Mouse (Mus musculus): ENCODE measurements at regions not wholly inside any gene's neighbourhood (a gene's known extent, or its start where the extent isn't known, plus 50 kb on each side); places are given as distances from the start of the nearest gene placed in this dataset.

DNA sequence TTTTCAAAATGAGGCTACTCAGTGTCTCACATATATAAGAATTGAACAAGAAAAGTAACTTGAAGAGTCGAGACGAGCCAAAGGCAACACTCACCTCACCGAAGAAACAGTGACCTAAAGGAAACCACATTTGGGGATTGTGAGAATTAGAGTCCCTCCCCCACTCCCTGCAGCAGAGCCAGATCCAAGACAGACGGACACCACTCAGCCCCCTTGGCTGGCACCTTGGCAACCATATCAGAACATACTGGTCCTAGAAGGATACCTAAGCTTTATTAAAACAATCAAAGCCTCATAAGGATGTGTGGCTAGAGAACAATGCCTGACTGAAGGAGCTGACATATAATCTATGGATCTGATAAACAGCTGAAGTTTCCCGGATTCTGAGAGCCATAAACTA, 112.5 kb downstream of the Atp6v1g3 start:
- 62% methylated on average over 5 of the region's 5 CpGs for WGBS
- Histone ChIP-seq H3K9me3 (no peaks in the 10 kb centered on the region), H3K27ac (no peak overlapping the region)

DNA sequence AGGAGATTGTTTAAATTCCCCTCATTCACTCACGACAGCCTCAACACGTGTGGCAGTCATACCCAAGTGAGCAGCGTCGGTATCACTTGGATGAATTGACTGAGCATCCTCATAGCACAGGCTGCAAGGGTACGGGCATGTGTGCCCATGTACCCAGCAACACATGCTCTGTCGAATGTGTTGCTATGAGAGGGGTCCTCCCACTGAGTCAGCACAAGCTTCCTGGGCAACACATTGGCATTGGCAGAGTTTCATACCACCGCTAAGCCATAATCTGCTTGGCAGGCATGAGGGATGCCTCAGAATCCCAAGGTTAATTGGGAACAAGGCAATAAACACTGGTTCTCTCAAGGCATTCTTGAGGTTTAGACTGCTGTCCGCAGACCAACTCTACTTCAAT, 115.1 kb downstream of the Atp6v1g3 start:
- 92% methylated on average over 8 of the region's 8 CpGs for WGBS
- Histone ChIP-seq H3K27ac (no peak overlapping the region), H3K27me3 (no peaks in the 10 kb centered on the region), H3K4me2 (replicated peaks) (no peak overlapping the region), H3K9ac (no peak overlapping the region), H3K4me1 (no peaks in the 10 kb centered on the region), H3K36me3 (no peaks in the 10 kb centered on the region), H3K9me3 (no peaks in the 10 kb centered on the region), H3K4me3 (no peak overlapping the region)
- no peak for ATAC-seq (ENCODE audit: insufficient number of reproducible peaks, insufficient read depth, low FRiP score, low TSS enrichment)

More for the DNA sequence above, 112.5 kb downstream of the Atp6v1g3 start:
- ATAC-seq (ENCODE audit: insufficient number of reproducible peaks, insufficient read depth, low FRiP score, low TSS enrichment) = no peak
- Histone ChIP-seq H3K36me3 (no peaks in the 10 kb centered on the region), H3K4me1 (no peaks in the 10 kb centered on the region), H3K4me3 (no peak overlapping the region), H3K27me3 (no peaks in the 10 kb centered on the region), H3K9ac (no peak overlapping the region), H3K4me2 (replicated peaks) (no peak overlapping the region)

GRCm38 (mm10) chr1:138389676-138390075, 116.1 kb downstream of the Atp6v1g3 start:
- WGBS = 82% methylated on average over 1 of the region's 1 CpGs
- ATAC-seq (ENCODE audit: insufficient number of reproducible peaks, insufficient read depth, low FRiP score, low TSS enrichment) = no peak
- H3K27me3 ChIP-seq = no peaks in the 10 kb centered on the region

DNA sequence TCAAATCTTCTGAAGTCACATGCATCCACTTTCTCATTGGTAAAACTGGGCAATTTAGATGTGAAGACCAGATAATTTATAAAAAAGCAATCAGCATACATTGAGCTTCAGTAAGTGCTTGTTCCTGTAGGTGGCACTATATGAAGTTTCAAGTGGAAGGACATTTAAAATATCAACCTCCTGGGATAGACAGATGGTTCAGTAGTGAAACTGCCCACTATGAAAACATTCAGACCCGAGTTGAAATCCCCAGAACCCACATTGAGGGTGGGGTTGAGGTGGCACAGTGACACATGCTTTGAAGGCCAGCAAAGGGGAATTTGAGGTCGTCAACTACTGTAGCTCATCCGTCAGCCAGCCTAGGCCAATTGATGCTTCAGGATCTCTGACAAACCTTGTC, 145.1 kb downstream of the Atp6v1g3 start:
- Histone ChIP-seq H3K4me1 (no peaks in the 10 kb centered on the region), H3K4me3 (no peak overlapping the region), H3K4me2 (replicated peaks) (no peak overlapping the region), H3K9me3 (no peaks in the 10 kb centered on the region), H3K27me3 (no peaks in the 10 kb centered on the region), H3K27ac (no peak overlapping the region), H3K9ac (no peak overlapping the region), H3K36me3 (no peaks in the 10 kb centered on the region)
- ATAC-seq (ENCODE audit: insufficient number of reproducible peaks, insufficient read depth, low FRiP score, low TSS enrichment) = no peak
- WGBS = 65% methylated on average over 3 of the region's 3 CpGs

More at GRCm38 (mm10) chr1:138389676-138390075, 116.1 kb downstream of the Atp6v1g3 start:
- H3K4me1 ChIP-seq = no peaks in the 10 kb centered on the region
- H3K27ac ChIP-seq = no peak overlapping the region
- H3K4me2 ChIP-seq (replicated peaks) = no peak overlapping the region
- no peak overlapping the region for H3K9ac ChIP-seq
- H3K9me3 ChIP-seq = no peaks in the 10 kb centered on the region
- H3K4me3 ChIP-seq = no peak overlapping the region
- no peaks in the 10 kb centered on the region for H3K36me3 ChIP-seq

DNA sequence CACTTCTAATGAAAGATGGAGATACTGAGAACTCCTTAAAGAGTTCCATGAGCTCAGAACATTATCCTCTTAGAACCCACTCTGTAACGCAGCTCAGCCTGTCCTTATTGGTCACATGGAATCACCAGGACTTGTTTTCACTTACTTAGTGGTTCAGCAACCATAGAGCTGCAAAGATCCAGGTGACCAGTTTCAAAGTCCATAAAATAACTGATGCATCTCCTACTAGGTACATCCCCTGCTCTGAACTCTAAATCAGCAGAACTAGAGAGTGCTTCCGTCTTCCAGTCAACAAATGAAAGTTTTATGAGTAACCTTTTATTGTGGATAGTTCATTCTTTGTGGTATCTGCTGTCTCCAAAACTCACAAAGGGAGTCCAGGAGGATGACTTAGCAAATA, 153.9 kb downstream of the Atp6v1g3 start:
- Histone ChIP-seq H3K4me2 (replicated peaks) (no peak overlapping the region), H3K9ac (no peak overlapping the region), H3K36me3 (no peaks in the 10 kb centered on the region), H3K9me3 (no peaks in the 10 kb centered on the region), H3K27ac (no peak overlapping the region), H3K27me3 (no peaks in the 10 kb centered on the region), H3K4me1 (no peaks in the 10 kb centered on the region), H3K4me3 (no peak overlapping the region)
- no peak for ATAC-seq (ENCODE audit: insufficient number of reproducible peaks, insufficient read depth, low FRiP score, low TSS enrichment)
- WGBS = 87% methylated on average over 2 of the region's 2 CpGs

Data from embryonic facial prominence, embryonic 12.5 days (tissue).